Mouse (Mus musculus): Measurements from ENCODE around the gene Decr2.

DNA sequence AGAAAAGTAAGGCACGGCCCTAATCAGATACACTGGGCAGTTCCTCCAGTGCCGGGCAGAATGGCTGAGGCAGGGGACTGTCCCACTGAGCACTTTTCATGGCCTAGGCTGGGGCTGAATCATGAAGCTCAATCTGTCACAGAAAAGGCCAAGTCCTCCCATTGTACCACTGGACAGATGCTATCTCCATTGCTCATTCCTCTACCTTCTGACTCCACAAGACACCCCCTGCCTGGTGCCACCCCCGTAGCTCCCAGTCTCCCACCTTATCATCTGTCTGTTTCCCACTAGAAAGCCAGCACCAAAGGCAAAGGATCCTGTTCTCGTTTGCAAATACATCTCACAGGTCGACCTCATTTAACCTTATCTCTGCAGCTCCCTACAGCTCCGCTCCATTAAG is 58.1 kb downstream of the Decr2 start:
- TF ChIP-seq CTCF (IDR thresholded peaks at IDR 0.05; ENCODE audit: low read depth, low read length) (no peak), POLR2A (IDR thresholded peaks at IDR 0.05; ENCODE audit: extremely low read depth, insufficient read depth, low read length) (no peak)

Data from liver, adult 2 months (tissue).